Mouse (Mus musculus) kidney, adult 11 months (tissue): Measurements from ENCODE around the gene Cd47.
A peak's percentile ranks its signal among the peaks of the same experiment; 100 is the strongest.

Experiments used
- DNase-seq: peaks from one replicate; pipeline ENCODE4 v3.0.0; 2022

Cd47 gene

GRCm38 (mm10) chr16:49951925-49952523 lies 151.7 kb downstream of the Cd47 start:
- peak; percentile 53 for DNase-seq

- peak; percentile 55 for DNase-seq
These were observed 153.5 kb downstream of the Cd47 start for GRCm38 (mm10) chr16:49953817-49954216.

- DNase-seq, result no peak
These were observed 154.6 kb downstream of the Cd47 start for GRCm38 (mm10) chr16:49954909-49955308.

- no peak for DNase-seq
These were observed 155.0 kb downstream of the Cd47 start for GRCm38 (mm10) chr16:49955325-49955724.

GRCm38 (mm10) chr16:49955952-49956351 lies 155.6 kb downstream of the Cd47 start:
- no peak for DNase-seq

GRCm38 (mm10) chr16:49956531-49957302 lies 156.4 kb downstream of the Cd47 start:
- no peak for DNase-seq

GRCm38 (mm10) chr16:49958900-49959436 lies 158.6 kb downstream of the Cd47 start:
- no peak for DNase-seq

GRCm38 (mm10) chr16:49962305-49962704 lies 162.0 kb downstream of the Cd47 start:
- no peak for DNase-seq

GRCm38 (mm10) chr16:49964321-49964986 lies 164.1 kb downstream of the Cd47 start:
- no peak for DNase-seq
